Mouse (Mus musculus) ES-Bruce4 (cell line): Measurements from ENCODE around the gene Plbd2. TPM values are rescaled to one million over a fixed set of nuclear protein-coding genes. Genes with fewer than 3 reads are reported as not detected.

Source experiments
- H3K27ac ChIP-seq: 2 replicates; pipeline ENCODE4 v1.5.1; 2012; ENCODE audit warnings: low read length, inconsistent platforms; ENCODE audit not compliant: insufficient read depth
- H3K27me3 ChIP-seq: 2 replicates; pipeline ENCODE4 v1.6.1; 2012; ENCODE audit warnings: mild to moderate bottlenecking, low read length, inconsistent platforms; ENCODE audit not compliant: control insufficient read depth, poor library complexity, insufficient read depth, severe bottlenecking
- H3K36me3 ChIP-seq: 2 replicates; pipeline ENCODE4 v1.6.1; 2012; ENCODE audit warnings: inconsistent platforms, mild to moderate bottlenecking, low read length, moderate library complexity; ENCODE audit not compliant: control insufficient read depth, poor library complexity, insufficient read depth, severe bottlenecking
- H3K4me1 ChIP-seq: one replicate; pipeline ENCODE4 v1.8.1; 2011; ENCODE audit warnings: low read length; ENCODE audit not compliant: control insufficient read depth, insufficient read depth
- H3K4me3 ChIP-seq: 2 replicates; pipeline ENCODE4 v1.5.1; 2011; ENCODE audit warnings: low read depth, mild to moderate bottlenecking, low read length
- H3K9ac ChIP-seq: 2 replicates; pipeline ENCODE4 v1.6.1; 2012; ENCODE audit warnings: low read depth, mild to moderate bottlenecking, inconsistent platforms; ENCODE audit not compliant: poor library complexity, severe bottlenecking
- H3K9me3 ChIP-seq: replicated peaks from 2 replicates; pipeline ENCODE4 v1.6.1; 2012; ENCODE audit warnings: mild to moderate bottlenecking, low read length, inconsistent platforms; ENCODE audit not compliant: control insufficient read depth, poor library complexity, insufficient read depth, severe bottlenecking
- CTCF ChIP-seq: IDR thresholded peaks from one replicate; pipeline ENCODE4 v1.8.1; 2011; ENCODE audit warnings: low read depth, low read length
- EP300 ChIP-seq: IDR thresholded peaks from 2 replicates; pipeline ENCODE4 v1.6.1; 2011; ENCODE audit warnings: low read depth, low read length; ENCODE audit not compliant: insufficient read depth
- POLR2A ChIP-seq: IDR thresholded peaks from one replicate; pipeline ENCODE4 v1.8.1; 2011; ENCODE audit warnings: low read length; ENCODE audit not compliant: insufficient read depth
- polyA plus RNA-seq: library from polyadenylated mRNA; stranded (reverse); fragments of >200 nt; gene quantifications from 2 replicates; pipeline ENCODE4 v1.2.4, GENCODE M21; 2011; ENCODE audit warnings: low read depth; ENCODE audit not compliant: missing spikeins, insufficient read depth, insufficient read length

Gene Plbd2
- polyA plus RNA-seq, 1 experiment: 22.1 TPM

GRCm38 (mm10) chr5:120524736-120525135 lies 21.3 kb upstream of the Plbd2 start:
- no peaks in the 10 kb centered on the region for H3K36me3 ChIP-seq
- no peaks in the 10 kb centered on the region for H3K27me3 ChIP-seq
- no peaks in the 10 kb centered on the region for H3K9me3 ChIP-seq
- H3K9ac ChIP-seq: no peak overlapping the region
- no peak overlapping the region; the same call in 1 of the 2 replicates for H3K27ac ChIP-seq
- no peak for TF ChIP-seq POLR2A
- TF ChIP-seq CTCF: no peak
- TF ChIP-seq EP300: no peak
- peaks cover 6% of the 10 kb centered on the region for H3K4me1 ChIP-seq
- H3K4me3 ChIP-seq: no peak overlapping the region

- H3K9me3 ChIP-seq: no peaks in the 10 kb centered on the region
Measured at GRCm38 (mm10) chr5:120522649-120523048, 19.2 kb upstream of the Plbd2 start.

GRCm38 (mm10) chr5:120517552-120517951 lies 14.1 kb upstream of the Plbd2 start:
- Histone ChIP-seq H3K27me3 (no peaks in the 10 kb centered on the region), H3K9me3 (no peaks in the 10 kb centered on the region), H3K4me3 (no peak overlapping the region), H3K36me3 (no peaks in the 10 kb centered on the region), H3K9ac (no peak overlapping the region), H3K27ac (no peak overlapping the region; the same call in 1 of the 2 replicates), H3K4me1 (peaks cover 12% of the 10 kb centered on the region)
- TF ChIP-seq EP300 (0 out of 2 replicates have a peak, but pooled peaks have one; percentile 23), POLR2A (no peak), CTCF (no peak)

More at GRCm38 (mm10) chr5:120522649-120523048, 19.2 kb upstream of the Plbd2 start:
- Histone ChIP-seq H3K27me3 (no peaks in the 10 kb centered on the region), H3K36me3 (no peaks in the 10 kb centered on the region), H3K9ac (no peak overlapping the region), H3K4me3 (no peak overlapping the region), H3K4me1 (peaks cover 10% of the 10 kb centered on the region), H3K27ac (no peak overlapping the region)
- TF ChIP-seq POLR2A: no peak
- TF ChIP-seq CTCF: peak; percentile 87
- 0 out of 2 replicates have a peak, but pooled peaks have one; percentile 38 for TF ChIP-seq EP300

- no peak for TF ChIP-seq EP300
- no peak for TF ChIP-seq CTCF
- no peak for TF ChIP-seq POLR2A
- no peak overlapping the region for H3K27ac ChIP-seq
- H3K27me3 ChIP-seq: no peaks in the 10 kb centered on the region
- no peaks in the 10 kb centered on the region for H3K9me3 ChIP-seq
- no peaks in the 10 kb centered on the region for H3K36me3 ChIP-seq
- peaks cover 14% of the 10 kb centered on the region for H3K4me1 ChIP-seq
- H3K4me3 ChIP-seq: no peak overlapping the region
- H3K9ac ChIP-seq: no peak overlapping the region
Measured at GRCm38 (mm10) chr5:120516221-120516984, 13.0 kb upstream of the Plbd2 start.

- Histone ChIP-seq H3K36me3 (no peaks in the 10 kb centered on the region), H3K27ac (peak overlapping the region; percentile 57), H3K9ac (no peak overlapping the region), H3K4me1 (peaks cover 14% of the 10 kb centered on the region), H3K4me3 (no peak overlapping the region), H3K27me3 (no peaks in the 10 kb centered on the region), H3K9me3 (no peaks in the 10 kb centered on the region)
- TF ChIP-seq EP300 (no peak), POLR2A (no peak), CTCF (no peak)
Measured at GRCm38 (mm10) chr5:120515451-120515850, 12.0 kb upstream of the Plbd2 start.

- Histone ChIP-seq H3K9me3 (no peaks in the 10 kb centered on the region), H3K27me3 (no peaks in the 10 kb centered on the region), H3K4me3 (no peak overlapping the region), H3K4me1 (peaks cover 14% of the 10 kb centered on the region), H3K9ac (no peak overlapping the region), H3K27ac (peak overlapping the region; percentile 57), H3K36me3 (no peaks in the 10 kb centered on the region)
- TF ChIP-seq CTCF (no peak), EP300 (no peak), POLR2A (no peak)
Measured at GRCm38 (mm10) chr5:120514754-120515153, 11.3 kb upstream of the Plbd2 start.
